Mouse (Mus musculus): ENCODE results near the gene Il18bp. TPM values are rescaled to one million over a fixed set of nuclear protein-coding genes. Genes with fewer than 3 reads are reported as not detected.
"Not testable (repeated sequence)": the region's sequence is repeated elsewhere in the genome, so short reads cannot be mapped to it uniquely, and the experiment has no call there.

The Il18bp gene
- polyA plus RNA-seq, 1 experiment from 2014 or later: 3.4 TPM

DNA sequence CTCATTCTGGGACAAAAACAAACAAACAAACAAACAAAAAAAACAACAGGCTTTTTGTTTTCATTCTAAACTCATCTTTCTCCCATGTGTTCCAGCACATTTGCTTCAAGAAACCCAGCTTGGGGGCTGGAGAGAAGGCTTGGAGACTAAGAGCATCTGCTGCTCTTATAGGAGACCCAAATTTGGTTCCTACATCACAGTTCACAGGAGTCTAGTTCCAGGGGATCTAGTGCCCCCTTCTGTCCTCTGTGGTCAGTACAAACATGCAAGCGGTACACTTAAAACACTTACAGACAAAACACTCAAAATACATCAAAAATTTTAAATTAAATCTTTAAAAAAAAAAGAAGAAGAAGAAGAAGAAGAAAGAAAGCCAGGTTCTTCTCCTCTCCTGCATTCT is 16.4 kb upstream of the Il18bp start:
- no peaks in the 10 kb centered on the region for H3K27me3 ChIP-seq
- H3K27ac ChIP-seq: no peak overlapping the region
- H3K4me1 ChIP-seq (replicated peaks): no peaks in the 10 kb centered on the region
- peaks cover 100% of the 10 kb centered on the region for H3K36me3 ChIP-seq
- no peak for ATAC-seq (ENCODE audit: insufficient number of reproducible peaks, insufficient read depth, low FRiP score, low TSS enrichment, low read depth)
- no peak overlapping the region for H3K9ac ChIP-seq (replicated peaks)
- no peak overlapping the region for H3K4me2 ChIP-seq
- WGBS: 90% methylated on average over 1 of the region's 1 CpGs
- no peaks in the 10 kb centered on the region for H3K9me3 ChIP-seq
- no peak overlapping the region for H3K4me3 ChIP-seq (replicated peaks)

DNA sequence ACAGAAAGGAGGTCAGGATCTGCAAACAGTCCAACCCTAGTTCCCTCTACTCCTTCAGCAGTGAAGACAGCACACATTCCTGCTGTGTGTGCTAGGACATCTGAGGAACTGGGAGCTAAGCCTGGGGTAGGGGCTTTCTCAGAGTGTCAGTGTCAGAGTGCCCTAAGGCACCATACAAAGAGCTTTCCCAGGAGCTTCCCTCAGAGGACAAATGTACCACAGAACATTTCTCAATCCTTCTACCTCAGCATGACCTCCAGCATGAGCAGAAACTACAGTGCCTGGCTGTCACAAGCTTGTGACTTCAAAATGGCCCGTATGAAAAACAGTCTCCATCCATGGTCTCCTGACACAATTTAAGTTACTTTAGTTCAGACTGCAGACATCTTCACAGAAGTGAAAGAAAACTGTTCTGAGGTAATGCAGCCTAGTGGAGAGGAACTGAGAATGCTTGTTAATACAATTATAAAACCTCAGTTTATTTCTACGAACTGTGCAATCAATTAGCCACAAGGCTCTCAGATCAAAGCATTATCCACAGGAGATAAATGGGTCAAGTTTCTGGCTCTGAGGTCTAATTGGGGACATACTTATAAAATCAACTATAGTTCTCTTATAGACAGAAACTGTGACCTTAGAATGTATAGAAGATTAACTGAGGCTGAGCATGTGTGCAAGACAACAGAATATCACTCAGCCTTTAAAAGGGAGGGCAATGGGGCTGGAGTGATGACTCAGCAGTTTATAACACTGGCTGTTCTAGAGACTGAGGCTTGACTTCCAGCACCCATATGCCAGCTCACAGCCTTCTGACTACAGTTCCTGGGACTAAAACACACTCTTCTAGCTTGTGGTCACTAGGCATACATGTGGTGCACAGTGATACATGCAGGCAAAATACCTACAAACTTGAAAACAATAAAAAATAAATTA is 7.0 kb upstream of the Il18bp start:
- no peak overlapping the region for H3K9ac ChIP-seq (replicated peaks)
- WGBS: 72% methylated on average over 2 of the region's 2 CpGs
- no peak for ATAC-seq (ENCODE audit: insufficient number of reproducible peaks, insufficient read depth, low FRiP score, low TSS enrichment, low read depth)
- no peak overlapping the region for H3K4me3 ChIP-seq (replicated peaks)
- no peak overlapping the region for H3K4me2 ChIP-seq
- H3K27me3 ChIP-seq: no peaks in the 10 kb centered on the region
- H3K9me3 ChIP-seq: no peaks in the 10 kb centered on the region
- no peaks in the 10 kb centered on the region for H3K4me1 ChIP-seq (replicated peaks)
- peaks cover 87% of the 10 kb centered on the region for H3K36me3 ChIP-seq
- no peak overlapping the region for H3K27ac ChIP-seq

DNA sequence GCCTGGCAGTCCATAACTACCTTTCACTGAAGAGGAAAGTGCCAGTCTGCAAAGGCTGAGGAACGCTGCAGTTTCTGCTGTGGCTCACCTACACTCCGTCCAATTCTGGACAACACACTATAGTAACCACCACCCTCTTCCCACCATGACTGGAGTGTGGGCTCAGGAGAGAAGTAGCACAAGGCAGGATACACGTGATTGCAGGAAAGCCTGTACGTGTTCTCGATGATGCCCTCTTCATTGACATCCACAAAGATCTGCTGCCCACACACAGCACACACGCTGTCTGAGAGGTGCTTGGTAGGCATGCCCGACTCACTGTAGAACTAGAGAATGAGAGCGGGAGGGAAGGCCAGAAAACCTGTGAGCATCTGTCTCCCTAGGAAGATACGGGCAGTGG is 5.3 kb upstream of the Il18bp start:
- no peak overlapping the region for H3K27ac ChIP-seq
- no peaks in the 10 kb centered on the region for H3K9me3 ChIP-seq
- H3K9ac ChIP-seq (replicated peaks): no peak overlapping the region
- peaks cover 90% of the 10 kb centered on the region for H3K36me3 ChIP-seq
- no peaks in the 10 kb centered on the region for H3K4me1 ChIP-seq (replicated peaks)
- ATAC-seq (ENCODE audit: insufficient number of reproducible peaks, insufficient read depth, low FRiP score, low TSS enrichment, low read depth): no peak
- no peaks in the 10 kb centered on the region for H3K27me3 ChIP-seq
- no peak overlapping the region for H3K4me3 ChIP-seq (replicated peaks)
- WGBS: 94% methylated on average over 9 of the region's 9 CpGs
- H3K4me2 ChIP-seq: no peak overlapping the region

DNA sequence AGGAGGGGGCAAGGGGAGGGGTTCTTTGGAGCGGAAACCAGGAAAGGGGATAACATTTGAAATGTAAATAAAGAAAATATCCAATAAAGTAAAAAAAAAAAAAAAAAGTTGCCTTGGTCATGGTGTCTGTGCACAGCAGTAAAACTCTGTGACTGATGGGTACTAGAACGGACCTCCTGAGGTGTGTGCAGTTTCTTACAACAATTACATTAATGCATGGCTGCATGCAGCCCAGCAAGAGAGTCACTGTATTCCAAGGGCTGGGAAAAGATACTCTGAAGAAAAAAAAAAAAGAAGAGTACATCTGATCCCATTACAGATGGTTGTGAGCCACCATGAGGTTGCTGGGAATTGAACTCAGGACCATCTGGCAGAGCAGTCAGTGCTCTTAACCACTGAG is 2.4 kb upstream of the Il18bp start:
- not testable (repeated sequence) for H3K9ac ChIP-seq (replicated peaks); H3K27ac ChIP-seq; H3K4me2 ChIP-seq; ATAC-seq (ENCODE audit: insufficient number of reproducible peaks, insufficient read depth, low FRiP score, low TSS enrichment, low read depth); H3K27me3 ChIP-seq; H3K4me1 ChIP-seq (replicated peaks); H3K9me3 ChIP-seq; H3K4me3 ChIP-seq (replicated peaks)
- H3K36me3 ChIP-seq: peaks cover 97% of the 10 kb centered on the region
- WGBS: 88% methylated on average over 2 of the region's 2 CpGs

DNA sequence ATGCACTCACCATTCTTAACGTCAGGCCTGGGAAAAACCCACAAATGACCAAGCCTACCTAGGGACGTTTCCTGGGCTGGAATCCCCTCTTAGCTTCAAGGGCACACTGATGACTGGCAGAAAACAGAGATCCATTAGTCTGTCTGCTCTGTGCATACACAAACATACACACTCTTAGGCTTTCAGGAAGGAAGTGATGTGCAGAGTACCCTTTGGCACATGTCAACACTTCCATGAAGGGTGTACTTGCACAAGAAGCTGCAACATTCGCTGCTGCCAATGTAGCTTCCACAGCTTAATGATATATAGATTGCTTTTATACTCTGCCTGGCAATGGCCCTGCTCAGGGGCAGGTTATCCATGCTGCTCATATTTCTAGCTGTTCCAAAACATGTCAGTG is 872 bp upstream of the Il18bp start:
- Histone ChIP-seq H3K9me3 (no peaks in the 10 kb centered on the region), H3K36me3 (peaks cover 98% of the 10 kb centered on the region), H3K27me3 (no peaks in the 10 kb centered on the region), H3K9ac (replicated peaks) (no peak overlapping the region), H3K4me1 (replicated peaks) (no peaks in the 10 kb centered on the region), H3K4me3 (replicated peaks) (no peak overlapping the region), H3K4me2 (no peak overlapping the region), H3K27ac (no peak overlapping the region)
- no peak for ATAC-seq (ENCODE audit: insufficient number of reproducible peaks, insufficient read depth, low FRiP score, low TSS enrichment, low read depth)
- 76% methylated on average over 3 of the region's 3 CpGs for WGBS

DNA sequence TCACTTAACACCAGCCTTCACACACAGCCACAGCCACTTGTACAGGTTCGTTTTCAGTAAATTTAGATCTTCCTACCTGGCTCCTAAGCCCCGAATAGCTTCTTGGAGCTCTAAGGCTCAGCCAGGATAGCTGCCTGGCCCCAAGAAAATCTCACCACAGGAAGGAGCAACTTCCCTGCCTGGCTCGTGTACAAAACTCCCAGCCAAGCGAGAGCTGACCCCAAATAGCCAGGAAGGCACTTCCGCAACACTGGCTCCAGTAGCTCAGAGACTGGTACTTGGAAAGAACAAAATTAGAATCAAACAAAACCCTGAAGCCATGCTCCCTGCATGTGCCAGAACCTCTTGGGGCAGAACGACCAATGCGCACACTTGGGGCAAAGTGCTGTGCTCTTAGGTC is 456 bp downstream of the Il18bp start:
- Histone ChIP-seq H3K4me3 (replicated peaks) (no peak overlapping the region), H3K9me3 (no peaks in the 10 kb centered on the region), H3K27ac (no peak overlapping the region), H3K4me2 (no peak overlapping the region), H3K9ac (replicated peaks) (no peak overlapping the region; the same call in 1 of the 2 replicates), H3K36me3 (peaks cover 98% of the 10 kb centered on the region), H3K27me3 (no peaks in the 10 kb centered on the region), H3K4me1 (replicated peaks) (no peaks in the 10 kb centered on the region)
- no peak for ATAC-seq (ENCODE audit: insufficient number of reproducible peaks, insufficient read depth, low FRiP score, low TSS enrichment, low read depth)
- 83% methylated on average over 7 of the region's 7 CpGs for WGBS

DNA sequence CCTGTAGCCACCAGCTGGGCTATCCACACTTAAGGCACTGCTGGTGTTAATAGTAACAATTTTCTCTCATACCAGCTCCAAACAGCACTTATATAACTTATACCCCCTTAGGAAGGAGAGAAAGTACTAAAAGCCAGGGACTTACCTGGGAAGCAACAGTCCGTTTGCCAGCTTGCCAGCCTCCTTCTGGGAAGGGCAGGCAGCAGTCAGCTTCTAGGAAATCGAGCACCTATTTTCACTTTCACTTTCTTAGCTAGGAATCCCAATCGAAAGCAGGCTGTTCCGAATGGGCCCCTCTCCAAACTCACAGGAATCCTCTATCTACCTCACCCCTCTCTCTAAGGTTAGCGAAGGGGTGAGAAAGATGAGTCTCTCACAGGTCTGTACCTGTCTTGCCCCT is 1.0 kb downstream of the Il18bp start:
- Histone ChIP-seq H3K9me3 (no peaks in the 10 kb centered on the region), H3K4me3 (replicated peaks) (no peak overlapping the region), H3K27me3 (no peaks in the 10 kb centered on the region), H3K4me2 (no peak overlapping the region), H3K36me3 (peaks cover 98% of the 10 kb centered on the region), H3K27ac (no peak overlapping the region), H3K4me1 (replicated peaks) (no peaks in the 10 kb centered on the region), H3K9ac (replicated peaks) (no peak overlapping the region)
- no peak for ATAC-seq (ENCODE audit: insufficient number of reproducible peaks, insufficient read depth, low FRiP score, low TSS enrichment, low read depth)
- 81% methylated on average over 5 of the region's 5 CpGs for WGBS

DNA sequence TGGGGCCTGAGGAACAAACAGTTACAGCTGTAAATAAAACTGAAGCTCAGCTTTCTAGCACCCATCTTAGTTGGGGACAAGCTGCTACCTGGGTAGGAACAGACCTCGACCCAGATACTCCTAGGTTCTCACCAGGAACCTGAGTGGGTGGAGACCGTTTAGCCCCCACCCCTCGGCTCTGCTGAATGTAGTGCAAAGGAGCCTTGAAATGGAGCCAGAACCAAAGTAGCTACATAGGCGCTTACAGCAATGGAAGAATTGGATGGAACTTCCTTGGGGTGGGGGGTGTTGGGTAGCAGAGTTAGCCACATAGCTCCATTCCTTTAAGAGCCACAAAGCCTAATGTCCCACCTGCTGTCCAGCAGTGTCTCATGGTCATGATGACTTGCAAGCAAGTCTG is 1.6 kb downstream of the Il18bp start:
- no peak for ATAC-seq (ENCODE audit: insufficient number of reproducible peaks, insufficient read depth, low FRiP score, low TSS enrichment, low read depth)

DNA sequence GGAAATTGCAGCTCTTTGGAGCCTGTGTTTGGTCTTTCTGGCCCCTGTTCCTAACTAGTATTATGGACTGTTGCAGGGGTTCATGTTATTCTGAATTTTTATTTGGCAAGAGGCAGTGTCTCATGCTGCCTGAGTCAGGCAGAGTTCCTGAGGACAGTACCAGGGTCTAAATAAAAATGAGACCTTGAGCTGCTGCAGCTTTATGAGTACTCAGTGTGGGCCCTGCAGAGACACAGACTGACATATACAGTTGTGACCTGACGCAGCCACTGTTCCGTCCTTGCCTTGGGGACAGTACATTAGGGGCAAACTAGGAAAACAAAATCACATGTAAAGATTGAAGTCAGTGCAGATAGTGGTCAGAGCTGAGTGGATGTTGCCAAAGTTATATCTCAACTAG is 3.5 kb downstream of the Il18bp start:
- Histone ChIP-seq H3K4me1 (replicated peaks) (no peaks in the 10 kb centered on the region), H3K4me3 (replicated peaks) (no peak overlapping the region), H3K4me2 (no peak overlapping the region), H3K9ac (replicated peaks) (no peak overlapping the region), H3K36me3 (peaks cover 100% of the 10 kb centered on the region), H3K9me3 (no peaks in the 10 kb centered on the region), H3K27me3 (no peaks in the 10 kb centered on the region), H3K27ac (no peak overlapping the region)
- 89% methylated on average over 2 of the region's 2 CpGs for WGBS
- no peak for ATAC-seq (ENCODE audit: insufficient number of reproducible peaks, insufficient read depth, low FRiP score, low TSS enrichment, low read depth)

More for the DNA sequence above, 1.6 kb downstream of the Il18bp start:
- H3K9me3 ChIP-seq: no peaks in the 10 kb centered on the region
- H3K9ac ChIP-seq (replicated peaks): no peak overlapping the region
- WGBS: 87% methylated on average over 4 of the region's 4 CpGs
- H3K4me1 ChIP-seq (replicated peaks): no peaks in the 10 kb centered on the region
- H3K27ac ChIP-seq: no peak overlapping the region
- no peak overlapping the region for H3K4me3 ChIP-seq (replicated peaks)
- H3K36me3 ChIP-seq: peaks cover 98% of the 10 kb centered on the region
- H3K4me2 ChIP-seq: no peak overlapping the region
- no peaks in the 10 kb centered on the region for H3K27me3 ChIP-seq

DNA sequence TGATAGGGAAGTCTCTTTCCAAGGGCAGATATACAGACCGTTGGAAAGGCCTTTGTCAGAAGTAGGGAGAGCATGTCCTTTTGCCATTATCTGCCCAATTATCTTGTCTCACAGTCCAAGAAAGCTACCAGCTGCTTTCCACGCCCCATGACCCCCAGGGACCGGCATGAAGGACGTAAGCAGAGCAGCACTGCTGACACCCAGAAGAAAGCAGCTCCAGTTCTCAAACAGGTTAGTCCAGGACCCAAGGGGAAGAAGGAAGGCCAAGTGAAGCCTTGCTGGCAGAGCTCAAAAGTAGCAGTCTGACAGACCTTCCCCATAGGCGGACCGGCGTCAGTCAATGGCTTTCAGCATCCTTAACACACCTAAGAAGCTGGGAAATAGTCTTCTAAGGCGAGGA is 5.1 kb downstream of the Il18bp start:
- Histone ChIP-seq H3K36me3 (peaks cover 100% of the 10 kb centered on the region), H3K27me3 (no peaks in the 10 kb centered on the region), H3K4me3 (replicated peaks) (no peak overlapping the region), H3K9ac (replicated peaks) (no peak overlapping the region), H3K27ac (no peak overlapping the region), H3K4me2 (no peak overlapping the region), H3K4me1 (replicated peaks) (no peaks in the 10 kb centered on the region), H3K9me3 (no peaks in the 10 kb centered on the region)
- WGBS: 90% methylated on average over 8 of the region's 8 CpGs
- ATAC-seq (ENCODE audit: insufficient number of reproducible peaks, insufficient read depth, low FRiP score, low TSS enrichment, low read depth): no peak

DNA sequence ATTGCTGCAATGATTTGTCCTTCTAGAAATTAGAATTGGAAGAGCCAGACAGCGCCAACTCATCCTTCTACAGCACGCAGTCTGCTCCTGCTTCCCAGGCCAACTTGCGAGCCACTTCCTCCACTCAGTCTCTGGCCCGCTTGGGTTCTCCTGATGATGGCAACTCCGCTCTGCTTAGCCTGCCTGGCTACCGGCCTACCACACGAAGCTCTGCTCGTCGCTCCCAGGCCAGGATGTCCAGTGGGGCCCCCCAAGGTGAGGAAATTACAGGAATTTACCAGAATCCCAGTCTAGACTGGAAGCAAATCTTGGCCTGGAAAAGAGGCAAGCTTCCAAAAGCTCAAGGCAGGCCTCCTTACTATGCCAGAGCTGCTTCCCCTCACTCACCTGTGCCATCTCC is 6.6 kb downstream of the Il18bp start:
- Histone ChIP-seq H3K4me1 (replicated peaks) (no peaks in the 10 kb centered on the region), H3K36me3 (peaks cover 100% of the 10 kb centered on the region), H3K9ac (replicated peaks) (no peak overlapping the region), H3K27me3 (no peaks in the 10 kb centered on the region), H3K27ac (no peak overlapping the region), H3K4me3 (replicated peaks) (no peak overlapping the region), H3K4me2 (no peak overlapping the region), H3K9me3 (no peaks in the 10 kb centered on the region)
- 92% methylated on average over 9 of the region's 9 CpGs for WGBS
- no peak for ATAC-seq (ENCODE audit: insufficient number of reproducible peaks, insufficient read depth, low FRiP score, low TSS enrichment, low read depth)

DNA sequence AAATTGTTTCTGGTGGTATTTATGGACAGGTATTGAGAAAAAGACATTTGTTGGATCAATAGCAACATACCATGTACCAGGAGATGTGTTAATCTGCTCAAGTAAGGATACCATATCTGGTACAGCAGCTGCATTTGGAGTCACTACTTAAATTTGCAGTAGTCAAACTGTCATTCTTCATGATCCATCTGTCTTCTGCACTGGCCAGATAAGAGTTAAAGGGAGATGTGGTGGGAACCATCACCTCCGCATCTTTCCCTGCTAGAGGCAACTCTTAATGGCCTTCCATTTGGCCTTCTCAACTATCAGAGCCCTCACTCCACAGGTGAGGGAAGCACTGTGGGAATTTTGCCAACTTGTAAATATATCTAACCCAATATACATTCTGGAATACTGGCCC is 12.0 kb downstream of the Il18bp start:
- no peaks in the 10 kb centered on the region for H3K27me3 ChIP-seq
- ATAC-seq (ENCODE audit: insufficient number of reproducible peaks, insufficient read depth, low FRiP score, low TSS enrichment, low read depth): no peak
- no peaks in the 10 kb centered on the region for H3K9me3 ChIP-seq
- H3K4me2 ChIP-seq: no peak overlapping the region
- H3K4me3 ChIP-seq (replicated peaks): no peak overlapping the region
- no peak overlapping the region for H3K27ac ChIP-seq
- no peaks in the 10 kb centered on the region for H3K4me1 ChIP-seq (replicated peaks)
- no peak overlapping the region for H3K9ac ChIP-seq (replicated peaks)
- peaks cover 100% of the 10 kb centered on the region for H3K36me3 ChIP-seq
- 96% methylated on average over 1 of the region's 1 CpGs for WGBS
